Mouse (Mus musculus): ENCODE data around the gene Olfr149.

DNA sequence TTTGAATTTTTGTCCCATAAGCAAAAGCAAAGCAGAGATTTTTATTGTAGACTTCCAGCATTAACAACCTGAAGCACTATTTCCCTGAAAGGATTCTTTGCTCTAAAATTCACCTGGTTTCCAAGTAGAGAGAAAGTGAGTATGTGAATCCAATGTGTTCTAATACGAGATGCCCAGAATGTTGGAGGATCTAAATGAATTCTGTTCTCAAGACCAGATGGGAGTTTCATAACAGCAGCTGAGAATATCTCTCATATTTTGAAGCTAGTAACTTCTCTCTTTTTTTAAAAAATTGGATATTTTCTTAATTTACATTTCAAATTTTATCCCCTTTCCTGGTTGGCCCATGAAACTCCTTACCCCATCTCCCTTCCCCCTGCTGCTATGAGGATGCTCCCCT lies 39.5 kb upstream of the Olfr149 start:
- no peak for TF ChIP-seq CTCF (IDR thresholded peaks at IDR 0.05; ENCODE audit: borderline replicate concordance, control insufficient read depth, extremely low read depth, insufficient read depth, low read length, poor library complexity)
- no peak for TF ChIP-seq POLR2A (IDR thresholded peaks at IDR 0.05; ENCODE audit: control insufficient read depth, extremely low read depth, insufficient read depth, low read length, poor library complexity)

Measured in thymus, adult 2 months (tissue).